Mouse (Mus musculus): ENCODE results near the gene Slc18b1. TPM values are rescaled to one million over a fixed set of nuclear protein-coding genes. Genes with fewer than 3 reads are reported as not detected.

Slc18b1 gene
- polyA plus RNA-seq, 1 experiment from 2014 or later, result 18.1 TPM

DNA sequence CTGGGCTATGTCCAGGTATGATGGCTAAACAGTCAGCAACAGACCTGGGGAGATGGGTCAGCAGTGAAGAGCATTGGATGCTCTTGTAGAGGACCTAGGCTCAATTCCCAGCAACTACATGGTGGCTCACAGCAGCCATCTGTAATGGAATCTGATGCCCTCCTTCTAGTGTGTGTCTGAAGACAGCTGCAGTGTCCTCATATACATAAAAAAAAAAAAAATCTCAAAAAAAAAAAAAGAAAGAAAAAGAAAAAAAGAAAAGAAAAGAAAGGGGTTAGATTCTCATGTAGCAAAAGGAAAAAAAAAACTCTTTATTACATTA is 15.6 kb downstream of the Slc18b1 start:
- Histone ChIP-seq H3K36me3 (peaks cover 36% of the 10 kb centered on the region), H3K27me3 (no peaks in the 10 kb centered on the region), H3K27ac (no peak overlapping the region), H3K4me1 (no peaks in the 10 kb centered on the region), H3K4me2 (replicated peaks) (no peak overlapping the region), H3K4me3 (no peak overlapping the region), H3K9ac (no peak overlapping the region), H3K9me3 (no peaks in the 10 kb centered on the region)
- ATAC-seq (ENCODE audit: low FRiP score, low read depth), result no peak

DNA sequence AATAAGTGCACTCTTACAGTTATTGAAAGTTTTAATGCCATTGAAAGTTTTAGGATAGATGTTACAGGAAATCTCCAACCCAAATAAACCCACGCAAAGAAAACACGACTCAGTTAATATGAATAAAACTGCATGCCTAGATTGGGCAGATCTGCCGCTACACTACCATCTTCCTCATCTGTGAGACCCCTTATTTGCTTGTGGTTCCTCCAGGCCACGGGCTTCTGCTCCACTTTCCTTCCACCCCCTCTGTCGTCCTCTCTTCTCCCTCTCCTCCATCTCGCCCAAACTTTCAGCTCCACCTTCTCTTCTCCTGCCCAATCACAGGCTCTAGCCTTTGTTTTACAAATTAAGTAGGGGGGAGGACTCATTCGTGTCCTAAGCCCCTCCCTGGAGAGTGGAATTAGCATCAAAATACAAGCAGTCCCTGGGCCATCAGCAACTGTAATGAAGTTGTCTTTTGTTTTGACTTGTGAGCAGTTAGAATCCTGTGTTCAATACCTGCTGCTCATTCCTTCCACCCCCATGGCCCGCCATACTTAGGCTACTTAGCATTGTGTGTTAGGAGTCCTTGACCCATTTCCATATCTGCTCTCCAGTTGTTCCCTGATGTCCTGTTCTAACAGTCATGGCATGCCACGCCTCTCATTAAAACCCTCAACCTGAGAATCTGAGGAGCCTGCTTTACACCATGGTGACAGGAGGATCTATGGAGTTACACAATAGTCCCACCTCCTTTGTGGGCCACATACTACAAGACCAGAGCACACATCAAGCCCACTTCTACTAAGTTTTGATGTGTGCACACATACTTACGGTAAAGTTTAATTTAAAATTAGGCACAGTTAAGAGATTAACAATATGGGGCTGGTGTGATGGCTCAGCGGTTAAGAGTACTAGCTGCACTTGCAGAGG is 16.3 kb downstream of the Slc18b1 start:
- H3K36me3 ChIP-seq, result peaks cover 37% of the 10 kb centered on the region
- no peak overlapping the region for H3K4me2 ChIP-seq (replicated peaks)
- H3K27me3 ChIP-seq, result no peaks in the 10 kb centered on the region
- H3K9ac ChIP-seq, result no peak overlapping the region
- no peak for ATAC-seq (ENCODE audit: low FRiP score, low read depth)
- no peak overlapping the region for H3K4me3 ChIP-seq
- no peaks in the 10 kb centered on the region for H3K4me1 ChIP-seq
- H3K9me3 ChIP-seq, result no peaks in the 10 kb centered on the region
- H3K27ac ChIP-seq, result no peak overlapping the region
- 63% methylated on average over 11 of the region's 11 CpGs for WGBS

- no peak for ATAC-seq (ENCODE audit: low FRiP score, low read depth)
- H3K36me3 ChIP-seq, result peaks cover 48% of the 10 kb centered on the region
- H3K27ac ChIP-seq, result no peak overlapping the region
- no peak overlapping the region for H3K4me2 ChIP-seq (replicated peaks)
- H3K4me3 ChIP-seq, result no peak overlapping the region
- 58% methylated on average over 1 of the region's 1 CpGs for WGBS
- H3K9me3 ChIP-seq, result no peaks in the 10 kb centered on the region
- H3K4me1 ChIP-seq, result no peaks in the 10 kb centered on the region
- H3K9ac ChIP-seq, result no peak overlapping the region
- H3K27me3 ChIP-seq, result no peaks in the 10 kb centered on the region
Observed at GRCm38 (mm10) chr10:23815168-23815567, 18.4 kb downstream of the Slc18b1 start.

GRCm38 (mm10) chr10:23816241-23816640 is 19.5 kb downstream of the Slc18b1 start:
- Histone ChIP-seq H3K4me2 (replicated peaks) (no peak overlapping the region), H3K36me3 (peaks cover 51% of the 10 kb centered on the region), H3K9me3 (no peaks in the 10 kb centered on the region), H3K4me3 (no peak overlapping the region), H3K27ac (no peak overlapping the region), H3K27me3 (no peaks in the 10 kb centered on the region), H3K4me1 (no peaks in the 10 kb centered on the region), H3K9ac (no peak overlapping the region)
- WGBS, result 89% methylated on average over 7 of the region's 7 CpGs
- no peak for ATAC-seq (ENCODE audit: low FRiP score, low read depth)

GRCm38 (mm10) chr10:23826516-23826915 is 29.7 kb downstream of the Slc18b1 start:
- Histone ChIP-seq H3K36me3 (peaks cover 64% of the 10 kb centered on the region), H3K9me3 (no peaks in the 10 kb centered on the region), H3K4me3 (no peak overlapping the region), H3K4me2 (replicated peaks) (no peak overlapping the region), H3K4me1 (no peaks in the 10 kb centered on the region), H3K27ac (no peak overlapping the region), H3K9ac (no peak overlapping the region), H3K27me3 (no peaks in the 10 kb centered on the region)
- WGBS, result 88% methylated on average over 7 of the region's 7 CpGs
- no peak for ATAC-seq (ENCODE audit: low FRiP score, low read depth)

GRCm38 (mm10) chr10:23836003-23836964 is 39.5 kb downstream of the Slc18b1 start:
- Histone ChIP-seq H3K4me2 (replicated peaks) (no peak overlapping the region), H3K4me3 (no peak overlapping the region), H3K9me3 (no peaks in the 10 kb centered on the region), H3K27ac (no peak overlapping the region), H3K27me3 (no peaks in the 10 kb centered on the region), H3K9ac (no peak overlapping the region), H3K36me3 (no peaks in the 10 kb centered on the region), H3K4me1 (no peaks in the 10 kb centered on the region)
- ATAC-seq (ENCODE audit: low FRiP score, low read depth), result no peak
- WGBS, result 79% methylated on average over 9 of the region's 9 CpGs

DNA sequence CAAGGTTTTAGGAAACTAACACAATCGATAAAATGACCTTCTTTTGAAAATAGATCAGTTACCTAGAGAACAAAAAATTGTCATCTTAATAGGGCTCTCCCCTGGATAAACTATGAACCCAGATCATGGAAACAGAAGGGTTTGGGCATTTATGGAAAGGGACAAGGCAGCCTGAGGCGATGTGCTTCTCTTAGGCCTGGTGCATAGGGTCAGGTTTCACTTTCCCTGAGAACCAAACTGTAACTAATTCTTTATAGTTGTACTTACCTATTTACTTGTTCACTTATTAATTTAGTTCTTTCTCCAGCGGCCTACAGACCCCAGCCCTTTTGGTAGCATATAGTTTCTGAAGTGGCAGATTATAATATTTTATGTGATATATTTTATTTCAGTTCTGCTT is 40.3 kb downstream of the Slc18b1 start:
- no peaks in the 10 kb centered on the region for H3K36me3 ChIP-seq
- no peaks in the 10 kb centered on the region for H3K27me3 ChIP-seq
- no peaks in the 10 kb centered on the region for H3K9me3 ChIP-seq
- H3K9ac ChIP-seq, result no peak overlapping the region
- WGBS, result 54% methylated on average over 3 of the region's 3 CpGs
- H3K4me3 ChIP-seq, result no peak overlapping the region
- ATAC-seq (ENCODE audit: low FRiP score, low read depth), result no peak
- no peak overlapping the region for H3K27ac ChIP-seq
- H3K4me2 ChIP-seq (replicated peaks), result no peak overlapping the region
- H3K4me1 ChIP-seq, result no peaks in the 10 kb centered on the region

GRCm38 (mm10) chr10:23838910-23839309 is 42.1 kb downstream of the Slc18b1 start:
- Histone ChIP-seq H3K9me3 (no peaks in the 10 kb centered on the region), H3K9ac (no peak overlapping the region), H3K27me3 (no peaks in the 10 kb centered on the region), H3K4me3 (no peak overlapping the region), H3K27ac (no peak overlapping the region), H3K4me2 (replicated peaks) (no peak overlapping the region), H3K4me1 (no peaks in the 10 kb centered on the region), H3K36me3 (no peaks in the 10 kb centered on the region)
- no peak for ATAC-seq (ENCODE audit: low FRiP score, low read depth)
- 93% methylated on average over 3 of the region's 3 CpGs for WGBS

DNA sequence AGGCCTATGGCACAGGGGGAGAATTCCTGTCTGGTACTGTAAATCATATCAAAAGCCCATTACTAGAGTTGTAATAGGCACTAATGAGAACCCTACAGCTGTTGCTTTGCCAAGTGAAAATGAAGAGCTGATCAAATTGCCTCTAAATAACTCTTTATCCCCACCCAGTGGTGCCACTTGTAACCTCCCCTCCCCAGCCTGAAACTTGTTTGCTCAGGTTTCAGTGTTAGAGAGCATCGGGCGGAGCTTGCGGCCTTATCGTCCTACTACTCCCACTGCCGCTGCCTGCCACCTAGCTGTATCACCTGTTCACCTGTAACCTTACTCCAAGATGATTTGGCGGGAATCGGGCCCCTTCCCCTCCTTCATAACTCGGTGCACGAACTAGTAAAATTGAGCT is 42.6 kb downstream of the Slc18b1 start:
- Histone ChIP-seq H3K27ac (no peak overlapping the region), H3K9me3 (no peaks in the 10 kb centered on the region), H3K4me3 (no peak overlapping the region), H3K36me3 (no peaks in the 10 kb centered on the region), H3K27me3 (no peaks in the 10 kb centered on the region), H3K9ac (no peak overlapping the region), H3K4me1 (no peaks in the 10 kb centered on the region), H3K4me2 (replicated peaks) (no peak overlapping the region)
- ATAC-seq (ENCODE audit: low FRiP score, low read depth), result no peak
- 37% methylated on average over 9 of the region's 9 CpGs for WGBS

- H3K9ac ChIP-seq, result no peak overlapping the region
- no peak overlapping the region for H3K4me3 ChIP-seq
- H3K4me1 ChIP-seq, result no peaks in the 10 kb centered on the region
- ATAC-seq (ENCODE audit: low FRiP score, low read depth), result no peak
- 79% methylated on average over 4 of the region's 4 CpGs for WGBS
- no peaks in the 10 kb centered on the region for H3K36me3 ChIP-seq
- no peak overlapping the region for H3K4me2 ChIP-seq (replicated peaks)
- H3K27ac ChIP-seq, result no peak overlapping the region
- H3K9me3 ChIP-seq, result no peaks in the 10 kb centered on the region
- no peaks in the 10 kb centered on the region for H3K27me3 ChIP-seq
Observed at GRCm38 (mm10) chr10:23840496-23840895, 43.7 kb downstream of the Slc18b1 start.

GRCm38 (mm10) chr10:23851228-23851912 is 54.6 kb downstream of the Slc18b1 start, which contains the start of gene Vnn3:
Gene Vnn3 (plus strand): TSS chr10:23851462.
- H3K36me3 ChIP-seq, result no peaks in the 10 kb centered on the region
- WGBS, result 85% methylated on average over 4 of the region's 4 CpGs
- no peak within 1 kb of the TSS for H3K4me2 ChIP-seq (replicated peaks)
- no peak within 1 kb of the TSS for H3K9ac ChIP-seq
- no peak within 1 kb of the TSS for H3K27ac ChIP-seq
- no peaks in the 10 kb centered on the region for H3K4me1 ChIP-seq
- no peaks in the 10 kb centered on the region for H3K27me3 ChIP-seq
- no peak for ATAC-seq (ENCODE audit: low FRiP score, low read depth)
- H3K9me3 ChIP-seq, result no peaks in the 10 kb centered on the region
- H3K4me3 ChIP-seq, result no peak within 1 kb of the TSS

DNA sequence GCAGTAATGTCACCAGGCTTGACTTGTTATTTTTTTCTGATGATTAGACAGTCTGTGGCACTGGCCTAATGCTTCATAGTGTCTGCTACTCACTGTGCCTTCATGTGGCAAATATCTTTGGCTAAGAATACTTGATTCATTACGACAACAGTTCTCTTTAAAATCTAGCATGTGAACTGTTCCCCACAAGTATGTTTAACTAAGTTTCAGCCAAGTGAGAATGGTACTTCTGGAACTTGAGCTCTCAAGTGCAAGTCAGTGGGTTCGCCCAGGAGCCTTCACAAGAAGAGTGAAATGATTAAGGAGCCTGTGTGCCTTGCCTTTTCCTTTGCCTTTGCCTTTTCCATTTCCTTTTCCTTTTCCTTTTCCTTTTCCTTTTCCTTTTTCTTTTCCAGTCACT is 55.3 kb downstream of the Slc18b1 start:
- 75% methylated on average over 2 of the region's 2 CpGs for WGBS

More for the DNA sequence above, 55.3 kb downstream of the Slc18b1 start:
- H3K27ac ChIP-seq, result no peak overlapping the region
- no peak overlapping the region for H3K4me3 ChIP-seq
- H3K4me2 ChIP-seq (replicated peaks), result no peak overlapping the region
- no peaks in the 10 kb centered on the region for H3K9me3 ChIP-seq
- no peak for ATAC-seq (ENCODE audit: low FRiP score, low read depth)
- no peak overlapping the region for H3K9ac ChIP-seq
- H3K27me3 ChIP-seq, result no peaks in the 10 kb centered on the region
- H3K4me1 ChIP-seq, result no peaks in the 10 kb centered on the region
- H3K36me3 ChIP-seq, result no peaks in the 10 kb centered on the region
